Mouse (Mus musculus) CH12.LX (cell line): ENCODE measurements around the gene Daxx. TPM values are rescaled to one million over a fixed set of nuclear protein-coding genes. Genes with fewer than 3 reads are reported as not detected.

Experiments used
- DNase-seq: peaks from one replicate; pipeline ENCODE4 v3.0.0-alpha.2; 2013; ENCODE audit errors: extremely low read depth
- H3K27ac ChIP-seq: 2 replicates; pipeline ENCODE4 v1.5.1; 2012; ENCODE audit warnings: low read depth, mild to moderate bottlenecking, control low read depth, moderate library complexity; ENCODE audit not compliant: insufficient read depth
- H3K27me3 ChIP-seq: replicated peaks from 2 replicates; pipeline ENCODE3; 2012; ENCODE audit warnings: inconsistent platforms
- H3K36me3 ChIP-seq, 2 experiments: replicated peaks in 1 of 2; 2 replicates each; pipeline versions ENCODE3 to v1.6.1; 2012; ENCODE audit warnings: inconsistent platforms in 1 of 2, low read length in 1 of 2, mild to moderate bottlenecking in 1 of 2, mixed read lengths in 1 of 2, moderate library complexity in 1 of 2; ENCODE audit not compliant: control insufficient read depth in 1 of 2, insufficient read depth in 1 of 2
- H3K4me1 ChIP-seq, 2 experiments: 2 replicates each; pipeline ENCODE4 v1.6.1; 2012; ENCODE audit warnings: inconsistent platforms in 1 of 2, moderate library complexity in 1 of 2; ENCODE audit not compliant: insufficient read depth in 2 of 2, control insufficient read depth in 1 of 2
- H3K4me2 ChIP-seq: 2 replicates; pipeline ENCODE4 v1.6.1; 2012; ENCODE audit warnings: low read depth, mild to moderate bottlenecking, control low read depth; ENCODE audit not compliant: poor library complexity, insufficient read depth, severe bottlenecking
- H3K4me3 ChIP-seq, 3 experiments: fragments of 150-350 bp in 1 of 3; sonication (generic) in 1 of 3; replicated peaks in 1 of 3; 2 replicates each; pipeline versions ENCODE3 to v1.5.1; 2011 to 2012; ENCODE audit warnings: low read depth in 2 of 3, low read length in 2 of 3, mild to moderate bottlenecking in 2 of 3, moderate library complexity in 2 of 3, control low read depth in 1 of 3, improper control_type of control experiment in 1 of 3, inconsistent platforms in 1 of 3, mixed read lengths in 1 of 3; ENCODE audit not compliant: poor library complexity in 1 of 3
- H3K79me2 ChIP-seq: replicated peaks from 2 replicates; pipeline ENCODE4 v1.6.1; 2012; ENCODE audit warnings: mild to moderate bottlenecking, moderate library complexity; ENCODE audit not compliant: control insufficient read depth, poor library complexity, insufficient read depth, severe bottlenecking; ENCODE audit errors: extremely low read depth
- H3K9ac ChIP-seq: 2 replicates; pipeline ENCODE4 v1.6.1; 2012; ENCODE audit warnings: low read depth, mild to moderate bottlenecking, control low read depth, moderate library complexity; ENCODE audit not compliant: insufficient read depth
- H3K9me3 ChIP-seq: replicated peaks from 2 replicates; pipeline ENCODE3; 2012; ENCODE audit warnings: low read length, inconsistent platforms, mixed read lengths
- BHLHE40 ChIP-seq: IDR thresholded peaks from 2 replicates; pipeline ENCODE4 v1.6.1; 2011; ENCODE audit warnings: mild to moderate bottlenecking, low read depth, low read length, improper control_type of control experiment
- CTCF ChIP-seq, 2 experiments: IDR thresholded peaks in 1 of 2; conservative IDR thresholded peaks in 1 of 2; 2 replicates each; pipeline ENCODE4 v1.5.1; 2011 to 2012; ENCODE audit warnings: low read depth in 2 of 2, low read length in 2 of 2, improper control_type of control experiment in 1 of 2, inconsistent platforms in 1 of 2, mild to moderate bottlenecking in 1 of 2, moderate library complexity in 1 of 2
- GABPA ChIP-seq: IDR thresholded peaks from 2 replicates; pipeline ENCODE4 v1.6.1; 2012; ENCODE audit warnings: low read depth, low read length, improper control_type of control experiment, inconsistent platforms; ENCODE audit not compliant: insufficient replicate concordance
- HCFC1 ChIP-seq: IDR thresholded peaks from 2 replicates; pipeline ENCODE4 v1.6.1; 2012; ENCODE audit warnings: low read depth, mild to moderate bottlenecking, inconsistent platforms, low read length, improper control_type of control experiment
- JUN ChIP-seq: IDR thresholded peaks from 2 replicates; pipeline ENCODE4 v1.6.1; 2011; ENCODE audit warnings: low read depth, mild to moderate bottlenecking, low read length, improper control_type of control experiment, moderate library complexity; ENCODE audit not compliant: insufficient read depth
- MYC ChIP-seq: IDR thresholded peaks from 2 replicates; pipeline ENCODE4 v1.6.1; 2011; ENCODE audit warnings: low read depth, mild to moderate bottlenecking, improper control_type of control experiment, low read length
- PAX5 ChIP-seq: IDR thresholded peaks from 2 replicates; pipeline ENCODE4 v1.6.1; 2012; ENCODE audit warnings: low read length, inconsistent platforms, mixed read lengths
- POLR2AphosphoS2 ChIP-seq: IDR thresholded peaks from 2 replicates; pipeline ENCODE4 v1.6.1; 2011; ENCODE audit warnings: low read depth, low read length, improper control_type of control experiment
- SIN3A ChIP-seq: IDR thresholded peaks from 2 replicates; pipeline ENCODE4 v1.6.1; 2012; ENCODE audit warnings: low read length, improper control_type of control experiment, inconsistent platforms
- SMC3 ChIP-seq: IDR thresholded peaks from 2 replicates; pipeline ENCODE4 v1.6.1; 2011; ENCODE audit warnings: low read depth, low read length, improper control_type of control experiment
- TCF12 ChIP-seq: IDR thresholded peaks from 2 replicates; pipeline ENCODE4 v1.6.1; 2014; ENCODE audit warnings: low read depth, mild to moderate bottlenecking, inconsistent platforms, low read length, improper control_type of control experiment
- USF2 ChIP-seq: conservative IDR thresholded peaks from 2 replicates; pipeline ENCODE4 v1.6.1; 2011; ENCODE audit warnings: low read depth, low read length, improper control_type of control experiment
- dilution Hi-C: fragments of 300-500 bp; cut with MboI; formaldehyde crosslinking; loops from 2 replicates; pipeline ENCODE4 v1.14.3; 2020; ENCODE audit warnings: low sequenced_read_pairs; ENCODE audit not compliant: extremely low pct_unique_long_range_greater_than_20kb, extremely low pct_ligation_motif_present
- in situ Hi-C: fragments of 300-500 bp; cut with MboI; formaldehyde crosslinking; loops from 3 replicates; pipeline ENCODE4 v1.14.3; 2019; ENCODE audit warnings: low sequenced_read_pairs, low pct_ligation_motif_present, low pct_unique_long_range_greater_than_20kb, mixed read lengths
- polyA plus RNA-seq: library from polyadenylated mRNA; unstranded; fragments of >175 nt; gene quantifications from 2 replicates; pipeline ENCODE4 v1.2.1, GENCODE M21; 2012; ENCODE audit warnings: low read depth; ENCODE audit not compliant: insufficient read length
- total RNA-seq, 2 experiments: library from RNA; depleted of rRNA; stranded (reverse); fragments of 300-350 nt in 1 of 2; fragments of >200 nt in 1 of 2; gene quantifications; 2 replicates each; pipeline ENCODE4 v1.2.3; 2012 to 2014

Gene Daxx
- total and polyA plus RNA-seq, 3 experiments: 32.3 to 53.0 (median 33.8) TPM

DNA sequence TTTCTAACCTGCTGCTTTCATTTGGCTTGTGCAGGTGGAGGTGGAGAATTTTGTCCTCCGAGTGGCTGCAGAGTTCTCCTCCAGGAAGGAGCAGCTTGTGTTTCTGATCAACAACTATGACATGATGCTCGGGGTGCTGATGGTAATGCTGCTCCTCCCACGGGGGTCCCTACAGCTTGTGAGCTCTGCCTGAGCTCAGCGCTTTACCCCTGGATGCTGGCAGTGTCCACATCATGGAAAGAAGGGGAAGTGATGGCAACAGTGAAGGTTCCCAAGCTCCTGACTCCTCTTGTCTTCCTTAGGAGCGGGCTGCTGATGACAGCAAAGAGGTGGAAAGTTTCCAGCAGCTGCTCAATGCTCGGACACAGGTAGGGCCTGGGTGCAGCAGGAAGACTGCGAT is 53.7 kb downstream of the Daxx start:
- Histone ChIP-seq H3K27ac (no peak overlapping the region), H3K4me2 (no peak overlapping the region), H3K4me3 (no peak overlapping the region), H3K27me3 (no peaks in the 10 kb centered on the region), H3K9ac (no peak overlapping the region), H3K4me1 (peaks cover 2 to 14% of the 10 kb centered on the region in 2 experiments), H3K79me2 (no peaks in the 10 kb centered on the region), H3K36me3 (peaks cover 63 to 74% of the 10 kb centered on the region in 2 experiments), H3K9me3 (no peaks in the 10 kb centered on the region)
- dilution Hi-C loops: no loop called here
- TF ChIP-seq CTCF (conservative IDR thresholded peaks at IDR 0.05 in 1 of 2, IDR thresholded peaks at IDR 0.05 in 1 of 2; ENCODE audit: low read depth in 2 of 2, low read length in 2 of 2) (no peak), PAX5 (no peak), USF2 (no peak), GABPA (no peak), BHLHE40 (no peak), SIN3A (no peak), HCFC1 (no peak), MYC (no peak), TCF12 (no peak), SMC3 (no peak), JUN (no peak), POLR2AphosphoS2 (no peak)
- in situ Hi-C loops: no loop called here
- DNase-seq: no peak

Other genes with a start within 250 kb of the Daxx start
Only the 20 nearest of the 30 such genes appear.
- 10.8 and 15.7 TPM in 2 replicates for gene Kank3, start 98.9 kb upstream of the Daxx start, total RNA-seq (2012; rRNA removed)
- 0.50 and 0.81 TPM in 2 replicates for gene Kank3, start 98.9 kb upstream of the Daxx start, total RNA-seq (2014; rRNA removed)
- gene Kank3, start 98.9 kb upstream of the Daxx start, polyA plus RNA-seq: 0.78 and 1.8 TPM in 2 replicates
- 4,496 and 4,575 TPM in 2 replicates for gene Rps28, start 84.9 kb upstream of the Daxx start, total RNA-seq (2012; rRNA removed)
- 696 and 765 TPM in 2 replicates for gene Rps28, start 84.9 kb upstream of the Daxx start, total RNA-seq (2014; rRNA removed)
- gene Rps28, start 84.9 kb upstream of the Daxx start, polyA plus RNA-seq: 782 and 837 TPM in 2 replicates
- 316 and 364 TPM in 2 replicates for gene Ndufa7, start 84.8 kb upstream of the Daxx start, total RNA-seq (2012; rRNA removed)
- gene Ndufa7, start 84.8 kb upstream of the Daxx start, total RNA-seq (2014; rRNA removed): 168 and 194 TPM in 2 replicates
- gene Ndufa7, start 84.8 kb upstream of the Daxx start, polyA plus RNA-seq: 153 and 164 TPM in 2 replicates
- 53.7 and 57.1 TPM in 2 replicates for gene Cd320, start 66.3 kb upstream of the Daxx start, total RNA-seq (2012; rRNA removed)
- 67.1 and 84.2 TPM in 2 replicates for gene Cd320, start 66.3 kb upstream of the Daxx start, total RNA-seq (2014; rRNA removed)
- gene Cd320, start 66.3 kb upstream of the Daxx start, polyA plus RNA-seq: 45.3 and 50.9 TPM in 2 replicates
- gene Gm7029, start 35.6 kb upstream of the Daxx start, total RNA-seq (2012; rRNA removed): not detected in 2 replicates
- not detected in 2 replicates for gene Gm7029, start 35.6 kb upstream of the Daxx start, total RNA-seq (2014; rRNA removed)
- not detected in 2 replicates for gene Gm7029, start 35.6 kb upstream of the Daxx start, polyA plus RNA-seq
- gene Kifc1, start 18.8 kb upstream of the Daxx start, total RNA-seq (2012; rRNA removed): 22.3 and 23.0 TPM in 2 replicates
- 15.2 and 16.0 TPM in 2 replicates for gene Kifc1, start 18.8 kb upstream of the Daxx start, total RNA-seq (2014; rRNA removed)
- gene Kifc1, start 18.8 kb upstream of the Daxx start, polyA plus RNA-seq: 41.2 and 46.6 TPM in 2 replicates
- gene Platr17, start 4.3 kb upstream of the Daxx start, total RNA-seq (2012; rRNA removed): not detected in 2 replicates
- not detected in 2 replicates for gene Platr17, start 4.3 kb upstream of the Daxx start, total RNA-seq (2014; rRNA removed)
- not detected in 2 replicates for gene Platr17, start 4.3 kb upstream of the Daxx start, polyA plus RNA-seq
- 114 and 134 TPM in 2 replicates for gene Tapbp, start 6.5 kb downstream of the Daxx start, total RNA-seq (2012; rRNA removed)
- gene Tapbp, start 6.5 kb downstream of the Daxx start, total RNA-seq (2014; rRNA removed): 44.3 and 45.3 TPM in 2 replicates
- gene Tapbp, start 6.5 kb downstream of the Daxx start, polyA plus RNA-seq: 96.7 and 116 TPM in 2 replicates
- gene Zbtb22, start 6.5 kb downstream of the Daxx start, total RNA-seq (2012; rRNA removed): 21.2 and 23.5 TPM in 2 replicates
- gene Zbtb22, start 6.5 kb downstream of the Daxx start, total RNA-seq (2014; rRNA removed): 11.7 and 12.1 TPM in 2 replicates
- gene Zbtb22, start 6.5 kb downstream of the Daxx start, polyA plus RNA-seq: 20.2 and 20.3 TPM in 2 replicates
- 23.0 and 25.6 TPM in 2 replicates for gene Rgl2, start 20.1 kb downstream of the Daxx start, total RNA-seq (2012; rRNA removed)
- gene Rgl2, start 20.1 kb downstream of the Daxx start, total RNA-seq (2014; rRNA removed): 20.1 and 20.4 TPM in 2 replicates
- gene Rgl2, start 20.1 kb downstream of the Daxx start, polyA plus RNA-seq: 29.1 and 31.8 TPM in 2 replicates
- 140 and 157 TPM in 2 replicates for gene Pfdn6, start 30.9 kb downstream of the Daxx start, total RNA-seq (2012; rRNA removed)
- 92.3 and 109 TPM in 2 replicates for gene Pfdn6, start 30.9 kb downstream of the Daxx start, total RNA-seq (2014; rRNA removed)
- 109 and 149 TPM in 2 replicates for gene Pfdn6, start 30.9 kb downstream of the Daxx start, polyA plus RNA-seq
- 49.7 and 64.5 TPM in 2 replicates for gene Wdr46, start 31.2 kb downstream of the Daxx start, total RNA-seq (2012; rRNA removed)
- 36.8 and 39.8 TPM in 2 replicates for gene Wdr46, start 31.2 kb downstream of the Daxx start, total RNA-seq (2014; rRNA removed)
- 69.4 and 72.4 TPM in 2 replicates for gene Wdr46, start 31.2 kb downstream of the Daxx start, polyA plus RNA-seq
- gene B3galt4, start 42.1 kb downstream of the Daxx start, total RNA-seq (2012; rRNA removed): 3.7 and 4.5 TPM in 2 replicates
- 4.2 and 5.2 TPM in 2 replicates for gene B3galt4, start 42.1 kb downstream of the Daxx start, total RNA-seq (2014; rRNA removed)
- gene B3galt4, start 42.1 kb downstream of the Daxx start, polyA plus RNA-seq: 4.6 and 6.2 TPM in 2 replicates
- gene Vps52, start 46.4 kb downstream of the Daxx start, total RNA-seq (2012; rRNA removed): 38.2 and 39.9 TPM in 2 replicates
- gene Vps52, start 46.4 kb downstream of the Daxx start, total RNA-seq (2014; rRNA removed): 34.3 and 40.6 TPM in 2 replicates
- gene Vps52, start 46.4 kb downstream of the Daxx start, polyA plus RNA-seq: 73.6 and 76.1 TPM in 2 replicates
- 302 and 359 TPM in 2 replicates for gene Rps18, start 46.6 kb downstream of the Daxx start, total RNA-seq (2012; rRNA removed)
- gene Rps18, start 46.6 kb downstream of the Daxx start, total RNA-seq (2014; rRNA removed): 205 and 246 TPM in 2 replicates
- 913 and 991 TPM in 2 replicates for gene Rps18, start 46.6 kb downstream of the Daxx start, polyA plus RNA-seq
- 1,488 and 1,753 TPM in 2 replicates for gene H2-K1, start 90.9 kb downstream of the Daxx start, total RNA-seq (2012; rRNA removed)
- 1,386 and 1,734 TPM in 2 replicates for gene H2-K1, start 90.9 kb downstream of the Daxx start, total RNA-seq (2014; rRNA removed)
- gene H2-K1, start 90.9 kb downstream of the Daxx start, polyA plus RNA-seq: 2,472 and 2,496 TPM in 2 replicates
- gene Ring1, start 115.3 kb downstream of the Daxx start, total RNA-seq (2012; rRNA removed): 8.6 and 11.9 TPM in 2 replicates
- gene Ring1, start 115.3 kb downstream of the Daxx start, total RNA-seq (2014; rRNA removed): 11.5 and 13.7 TPM in 2 replicates
- 18.0 and 23.1 TPM in 2 replicates for gene Ring1, start 115.3 kb downstream of the Daxx start, polyA plus RNA-seq
- 44.8 and 47.1 TPM in 2 replicates for gene H2-Ke6, start 118.6 kb downstream of the Daxx start, total RNA-seq (2012; rRNA removed)
- gene H2-Ke6, start 118.6 kb downstream of the Daxx start, total RNA-seq (2014; rRNA removed): 20.4 and 20.8 TPM in 2 replicates
- gene H2-Ke6, start 118.6 kb downstream of the Daxx start, polyA plus RNA-seq: 31.7 and 34.5 TPM in 2 replicates
- gene Slc39a7, start 122.3 kb downstream of the Daxx start, total RNA-seq (2012; rRNA removed): 116 and 160 TPM in 2 replicates
- 96.8 and 97.2 TPM in 2 replicates for gene Slc39a7, start 122.3 kb downstream of the Daxx start, total RNA-seq (2014; rRNA removed)
- 105 and 108 TPM in 2 replicates for gene Slc39a7, start 122.3 kb downstream of the Daxx start, polyA plus RNA-seq
- gene Rxrb, start 122.4 kb downstream of the Daxx start, total RNA-seq (2012; rRNA removed): 42.7 and 47.7 TPM in 2 replicates
- 27.0 and 27.4 TPM in 2 replicates for gene Rxrb, start 122.4 kb downstream of the Daxx start, total RNA-seq (2014; rRNA removed)
- gene Rxrb, start 122.4 kb downstream of the Daxx start, polyA plus RNA-seq: 36.9 and 41.4 TPM in 2 replicates